Mouse (Mus musculus) forebrain, embryonic 11.5 days (tissue): ENCODE measurements around the gene P2rx6. TPM values are rescaled to one million over a fixed set of nuclear protein-coding genes. Genes with fewer than 3 reads are reported as not detected.
A peak's percentile ranks its signal among the peaks of the same experiment; 100 is the strongest.
"Not testable (repeated sequence)": the region's sequence is repeated elsewhere in the genome, so short reads cannot be mapped to it uniquely, and the experiment has no call there.

ENCODE experiments used
- ATAC-seq: fragments of 200-750 bp; cut with Nextera tagmentation; replicated peaks from 2 replicates; pipeline ENCODE4 v1.8.0; 2017; ENCODE audit warnings: moderate TSS enrichment; ENCODE audit not compliant: low FRiP score
- DNase-seq: peaks from one replicate; pipeline ENCODE4 v3.0.0-alpha.2; 2017; ENCODE audit warnings: low spot score
- H3K27ac ChIP-seq: fragments of 300-500 bp; sonication (generic); 2 replicates; pipeline ENCODE4 v1.5.1; 2014; ENCODE audit warnings: low read depth, low read length
- H3K27me3 ChIP-seq: fragments of 300-500 bp; sonication (generic); 2 replicates; pipeline ENCODE4 v1.6.1; 2014; ENCODE audit warnings: mild to moderate bottlenecking, low read length, mixed read lengths; ENCODE audit not compliant: control insufficient read depth, insufficient read depth
- H3K36me3 ChIP-seq: fragments of 300-500 bp; sonication (generic); 2 replicates; pipeline ENCODE4 v1.6.1; 2014; ENCODE audit warnings: mild to moderate bottlenecking, low read length, moderate library complexity, mixed read lengths; ENCODE audit not compliant: control insufficient read depth, insufficient read depth
- H3K4me1 ChIP-seq: fragments of 300-500 bp; sonication (generic); replicated peaks from 2 replicates; pipeline ENCODE4 v1.6.1; 2014; ENCODE audit warnings: low read length, mixed read lengths; ENCODE audit not compliant: control insufficient read depth, insufficient read depth
- H3K4me2 ChIP-seq: fragments of 300-500 bp; sonication (generic); 2 replicates; pipeline ENCODE4 v1.6.1; 2014; ENCODE audit warnings: low read depth, mild to moderate bottlenecking, low read length, moderate library complexity, mixed read lengths; ENCODE audit not compliant: severe bottlenecking
- H3K4me3 ChIP-seq: fragments of 300-500 bp; sonication (generic); 2 replicates; pipeline ENCODE4 v1.5.1; 2014; ENCODE audit warnings: low read depth, low read length
- H3K9ac ChIP-seq: fragments of 300-500 bp; sonication (generic); 2 replicates; pipeline ENCODE4 v1.6.1; 2014; ENCODE audit warnings: low read length
- H3K9me3 ChIP-seq: fragments of 300-500 bp; sonication (generic); 2 replicates; pipeline ENCODE4 v1.6.1; 2016; ENCODE audit warnings: low read length, mixed read lengths; ENCODE audit not compliant: control insufficient read depth
- WGBS: fragments of 180-500 bp; shearing (Covaris S2); extraction: QIAGEN DNeasy Blood & Tissue Kit; methylation state at CpG from one replicate; pipeline ENCODE4 v1.1.7; 2014; 5-methylcytosine and 5-hydroxymethylcytosine counted together
- polyA plus RNA-seq: library from polyadenylated mRNA; unstranded; fragments of >200 nt; fragmentation: Nextera tagmentation; extraction: Ambion mirVana; gene quantifications from 2 replicates; pipeline ENCODE4 v1.2.1, GENCODE M21; 2014

P2rx6 gene
- polyA plus RNA-seq, 1 experiment from 2014 or later, result 0.75 TPM

DNA sequence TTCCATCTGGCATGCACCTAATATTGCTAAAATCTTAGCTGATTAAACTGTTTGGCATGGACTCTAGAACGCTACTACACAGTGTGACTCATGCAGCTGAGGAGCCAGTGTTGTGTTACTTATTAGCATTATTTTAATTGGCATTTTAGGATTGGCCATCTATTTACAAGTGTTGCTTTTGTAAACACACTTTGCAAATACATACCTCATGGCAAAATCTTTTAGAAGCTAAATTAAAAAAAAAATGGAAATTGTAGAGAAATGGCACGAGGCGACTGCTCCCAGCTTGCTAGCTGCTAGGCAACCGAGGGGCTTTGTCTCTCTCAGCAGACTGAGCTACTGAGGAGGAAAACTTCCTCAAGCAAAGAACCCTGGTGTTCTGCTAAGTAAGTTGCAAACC is 43.3 kb downstream of the P2rx6 start:
- WGBS, result 62% methylated on average over 4 of the region's 4 CpGs

GRCm38 (mm10) chr16:17605684-17606083 is 44.0 kb downstream of the P2rx6 start:
- ATAC-seq, result no peak
- no peak for DNase-seq
- Histone ChIP-seq H3K27me3 (no peaks in the 10 kb centered on the region), H3K9me3 (no peaks in the 10 kb centered on the region), H3K27ac (no peak overlapping the region), H3K9ac (no peak overlapping the region), H3K4me3 (no peak overlapping the region), H3K36me3 (no peaks in the 10 kb centered on the region), H3K4me2 (no peak overlapping the region), H3K4me1 (no peaks in the 10 kb centered on the region)
- WGBS, result 74% methylated on average over 5 of the region's 5 CpGs

More for the DNA sequence above, 43.3 kb downstream of the P2rx6 start:
- Histone ChIP-seq H3K9me3 (no peaks in the 10 kb centered on the region), H3K4me2 (no peak overlapping the region), H3K27me3 (no peaks in the 10 kb centered on the region), H3K9ac (no peak overlapping the region), H3K36me3 (no peaks in the 10 kb centered on the region), H3K4me1 (no peaks in the 10 kb centered on the region), H3K27ac (no peak overlapping the region), H3K4me3 (no peak overlapping the region)
- DNase-seq (no peak), ATAC-seq (no peak)

- Histone ChIP-seq H3K27me3 (no peaks in the 10 kb centered on the region), H3K4me3 (no peak overlapping the region), H3K4me2 (no peak overlapping the region), H3K9me3 (no peaks in the 10 kb centered on the region), H3K4me1 (no peaks in the 10 kb centered on the region), H3K27ac (no peak overlapping the region), H3K9ac (no peak overlapping the region), H3K36me3 (no peaks in the 10 kb centered on the region)
- DNase-seq (no peak), ATAC-seq (no peak)
- 88% methylated on average over 4 of the region's 4 CpGs for WGBS
Observed at GRCm38 (mm10) chr16:17611383-17611782, 49.7 kb downstream of the P2rx6 start.

- WGBS, result 93% methylated on average over 6 of the region's 6 CpGs
Observed at GRCm38 (mm10) chr16:17614740-17615139, 53.1 kb downstream of the P2rx6 start.

DNA sequence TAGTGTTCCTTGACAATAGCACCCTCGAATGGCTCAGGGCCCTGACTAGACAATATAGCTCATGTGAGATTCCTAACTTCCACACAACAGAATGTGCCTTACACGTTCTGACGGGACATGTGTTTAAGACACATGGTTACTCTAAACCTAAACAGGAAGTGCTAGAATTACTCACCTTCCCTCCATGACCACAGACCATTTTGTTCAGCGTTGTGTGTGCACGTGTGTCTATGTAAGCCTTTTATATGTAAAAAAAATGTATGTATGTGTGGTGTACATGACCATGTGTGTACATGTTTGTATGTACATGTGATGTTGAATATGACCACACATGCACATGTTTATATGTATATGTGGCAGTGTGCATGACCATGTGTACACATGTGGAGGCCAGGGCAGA is 54.5 kb downstream of the P2rx6 start:
- 93% methylated on average over 5 of the region's 5 CpGs for WGBS
- no peak for DNase-seq
- H3K4me3 ChIP-seq, result no peak overlapping the region

More at GRCm38 (mm10) chr16:17614740-17615139, 53.1 kb downstream of the P2rx6 start:
- not testable (repeated sequence) for H3K9me3 ChIP-seq, ATAC-seq, H3K27me3 ChIP-seq, H3K27ac ChIP-seq, DNase-seq, H3K4me2 ChIP-seq, H3K4me1 ChIP-seq, H3K4me3 ChIP-seq, H3K36me3 ChIP-seq, H3K9ac ChIP-seq

GRCm38 (mm10) chr16:17617922-17618565 is 56.4 kb downstream of the P2rx6 start:
- Histone ChIP-seq H3K36me3 (no peaks in the 10 kb centered on the region; the same call in 1 of the 2 replicates), H3K9ac (0 out of 2 replicates have a peak overlapping the region, but pooled peaks have one; percentile 14), H3K9me3 (no peaks in the 10 kb centered on the region), H3K4me3 (no peak overlapping the region), H3K4me1 (peaks cover 4% of the 10 kb centered on the region; the same call in 1 of the 2 replicates), H3K4me2 (no peak overlapping the region), H3K27ac (no peak overlapping the region), H3K27me3 (no peaks in the 10 kb centered on the region)
- 18% methylated on average over 13 of the region's 13 CpGs for WGBS
- DNase-seq, result peak; percentile 83
- peak; percentile 49 for ATAC-seq

More for the DNA sequence above, 54.5 kb downstream of the P2rx6 start:
- H3K27ac ChIP-seq, result no peak overlapping the region
- H3K9ac ChIP-seq, result no peak overlapping the region
- no peaks in the 10 kb centered on the region for H3K9me3 ChIP-seq
- no peaks in the 10 kb centered on the region for H3K27me3 ChIP-seq
- no peak for ATAC-seq
- peaks cover 4% of the 10 kb centered on the region; the same call in 1 of the 2 replicates for H3K4me1 ChIP-seq
- H3K4me2 ChIP-seq, result no peak overlapping the region
- H3K36me3 ChIP-seq, result no peaks in the 10 kb centered on the region

- H3K4me2 ChIP-seq, result peak within 1 kb of the TSS; percentile 79
- 4% methylated on average over 60 of the region's 60 CpGs for WGBS
- no peaks in the 10 kb centered on the region for H3K27me3 ChIP-seq
- peak within 1 kb of the TSS; percentile 89 for H3K4me3 ChIP-seq
- no peak within 1 kb of the TSS for H3K27ac ChIP-seq
- H3K9ac ChIP-seq, result peak within 1 kb of the TSS; percentile 93
- H3K4me1 ChIP-seq, result peaks cover 4% of the 10 kb centered on the region; the same call in 1 of the 2 replicates
- DNase-seq (peak; percentile 96), ATAC-seq (peak; percentile 79)
- no peaks in the 10 kb centered on the region; the same call in 1 of the 2 replicates for H3K36me3 ChIP-seq
- no peaks in the 10 kb centered on the region for H3K9me3 ChIP-seq
Observed at GRCm38 (mm10) chr16:17619198-17620105, 57.8 kb downstream of the P2rx6 start, which contains the start of gene Smpd4. Gene Smpd4, plus strand, starts transcription at chr16:17619354.

- H3K4me3 ChIP-seq, result no peak overlapping the region
- H3K27me3 ChIP-seq, result no peaks in the 10 kb centered on the region
- peaks cover 4% of the 10 kb centered on the region; the same call in 1 of the 2 replicates for H3K4me1 ChIP-seq
- ATAC-seq (no peak), DNase-seq (no peak)
- no peak overlapping the region for H3K4me2 ChIP-seq
- H3K36me3 ChIP-seq, result no peaks in the 10 kb centered on the region; the same call in 1 of the 2 replicates
- no peak overlapping the region for H3K27ac ChIP-seq
- WGBS, result 94% methylated on average over 1 of the region's 1 CpGs
- no peaks in the 10 kb centered on the region for H3K9me3 ChIP-seq
- no peak overlapping the region for H3K9ac ChIP-seq
Observed at GRCm38 (mm10) chr16:17621936-17622335, 60.3 kb downstream of the P2rx6 start.
